Mouse (Mus musculus) limb, embryonic 11.5 days (tissue): ENCODE measurements around the gene Dusp16. TPM values are rescaled to one million over a fixed set of nuclear protein-coding genes. Genes with fewer than 3 reads are reported as not detected.

Experiments
- ATAC-seq: fragments of 200-750 bp; cut with Nextera tagmentation; 2 replicates; pipeline ENCODE4 v1.8.0; 2017; ENCODE audit warnings: low read depth; ENCODE audit not compliant: insufficient number of reproducible peaks, low FRiP score, low TSS enrichment
- DNase-seq: peaks from one replicate; pipeline ENCODE4 v3.0.0-alpha.2; 2015; ENCODE audit warnings: low spot score
- H3K27ac ChIP-seq: fragments of 300-500 bp; sonication (generic); replicated peaks from 2 replicates; pipeline ENCODE4 v1.5.1; 2014; ENCODE audit warnings: low read depth, mild to moderate bottlenecking, low read length
- H3K27me3 ChIP-seq: fragments of 300-500 bp; sonication (generic); 2 replicates; pipeline ENCODE4 v1.6.1; 2014; ENCODE audit warnings: mild to moderate bottlenecking, low read length, mixed read lengths; ENCODE audit not compliant: control insufficient read depth, insufficient read depth
- H3K36me3 ChIP-seq: fragments of 300-500 bp; sonication (generic); 2 replicates; pipeline ENCODE4 v1.6.1; 2014; ENCODE audit warnings: mild to moderate bottlenecking, low read length, moderate library complexity, mixed read lengths; ENCODE audit not compliant: control insufficient read depth, insufficient read depth
- H3K4me1 ChIP-seq: fragments of 300-500 bp; sonication (generic); 2 replicates; pipeline ENCODE4 v1.6.1; 2014; ENCODE audit warnings: low read length, mixed read lengths; ENCODE audit not compliant: control insufficient read depth, insufficient read depth
- H3K4me2 ChIP-seq: fragments of 300-500 bp; sonication (generic); 2 replicates; pipeline ENCODE4 v1.6.1; 2014; ENCODE audit warnings: low read depth, mild to moderate bottlenecking, moderate library complexity; ENCODE audit not compliant: severe bottlenecking
- H3K4me3 ChIP-seq: fragments of 300-500 bp; sonication (generic); 2 replicates; pipeline ENCODE4 v1.5.1; 2014; ENCODE audit warnings: low read depth, low read length
- H3K9ac ChIP-seq: fragments of 300-500 bp; sonication (generic); 2 replicates; pipeline ENCODE4 v1.6.1; 2014; ENCODE audit warnings: mild to moderate bottlenecking, low read length
- H3K9me3 ChIP-seq: fragments of 300-500 bp; sonication (generic); 2 replicates; pipeline ENCODE4 v1.6.1; 2016; ENCODE audit warnings: low read length; ENCODE audit not compliant: control insufficient read depth
- WGBS: fragments of 180-500 bp; shearing (Covaris S2); extraction: QIAGEN DNeasy Blood & Tissue Kit; methylation state at CpG from one replicate; pipeline ENCODE4 v1.1.7; 2014; 5-methylcytosine and 5-hydroxymethylcytosine counted together
- polyA plus RNA-seq: library from polyadenylated mRNA; unstranded; fragments of >200 nt; fragmentation: Nextera tagmentation; extraction: Ambion mirVana; gene quantifications from 2 replicates; pipeline ENCODE4 v1.2.1, GENCODE M21; 2014

Gene Dusp16
- polyA plus RNA-seq, 1 experiment from 2014 or later = 13.2 TPM

- DNase-seq (no peak), ATAC-seq (no peak)
- Histone ChIP-seq H3K4me1 (no peaks in the 10 kb centered on the region), H3K27me3 (no peaks in the 10 kb centered on the region), H3K4me3 (no peak overlapping the region), H3K27ac (no peak overlapping the region), H3K9ac (no peak overlapping the region), H3K9me3 (no peaks in the 10 kb centered on the region), H3K36me3 (no peaks in the 10 kb centered on the region), H3K4me2 (no peak overlapping the region)
- WGBS = 94% methylated on average over 15 of the region's 15 CpGs
Observed at GRCm38 (mm10) chr6:134710020-134710419, 82.4 kb downstream of the Dusp16 start.

GRCm38 (mm10) chr6:134706467-134706866 lies 86.0 kb downstream of the Dusp16 start:
- H3K9me3 ChIP-seq = no peaks in the 10 kb centered on the region
- H3K4me2 ChIP-seq = no peak overlapping the region
- no peak overlapping the region for H3K9ac ChIP-seq
- no peak overlapping the region for H3K27ac ChIP-seq
- DNase-seq = no peak
- no peaks in the 10 kb centered on the region for H3K4me1 ChIP-seq
- H3K36me3 ChIP-seq = no peaks in the 10 kb centered on the region
- no peak for ATAC-seq
- no peaks in the 10 kb centered on the region for H3K27me3 ChIP-seq
- 84% methylated on average over 4 of the region's 4 CpGs for WGBS
- H3K4me3 ChIP-seq = no peak overlapping the region

DNA sequence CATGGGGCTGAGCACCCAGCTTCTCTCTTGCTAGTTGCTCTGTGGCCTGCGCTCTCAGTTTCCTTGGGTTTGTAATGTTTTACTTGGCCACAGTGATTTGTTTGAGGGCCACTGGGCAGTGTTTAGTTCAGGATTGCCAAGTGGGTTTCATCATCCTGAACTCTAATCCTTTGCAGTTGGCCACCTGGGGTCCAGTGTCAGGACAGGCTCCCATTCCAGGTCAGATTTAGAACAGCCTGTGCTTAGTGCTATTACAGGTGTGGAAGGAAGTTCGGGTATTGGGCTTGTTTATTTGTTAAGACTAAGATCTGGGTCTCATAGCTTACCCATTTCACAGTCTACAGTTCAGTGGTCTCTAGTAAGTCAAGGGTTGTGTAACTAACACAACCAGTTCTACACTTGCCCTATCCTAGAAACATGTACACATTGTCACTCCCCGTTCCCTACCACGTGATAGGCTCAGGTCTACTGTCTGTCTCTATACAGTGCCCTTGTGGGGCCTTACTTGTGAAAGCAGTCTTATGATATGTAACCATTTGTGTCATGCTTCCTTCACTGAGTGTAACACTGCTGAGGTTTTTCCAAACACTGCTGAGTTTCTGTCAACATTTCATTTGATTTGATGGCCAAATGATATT lies 89.3 kb downstream of the Dusp16 start:
- no peaks in the 10 kb centered on the region for H3K36me3 ChIP-seq
- no peak overlapping the region for H3K4me2 ChIP-seq
- no peaks in the 10 kb centered on the region for H3K27me3 ChIP-seq
- no peak overlapping the region for H3K27ac ChIP-seq
- no peak overlapping the region for H3K4me3 ChIP-seq
- H3K9ac ChIP-seq = no peak overlapping the region
- H3K9me3 ChIP-seq = no peaks in the 10 kb centered on the region
- ATAC-seq = no peak
- no peak for DNase-seq
- no peaks in the 10 kb centered on the region for H3K4me1 ChIP-seq
- WGBS = 92% methylated on average over 4 of the region's 4 CpGs

DNA sequence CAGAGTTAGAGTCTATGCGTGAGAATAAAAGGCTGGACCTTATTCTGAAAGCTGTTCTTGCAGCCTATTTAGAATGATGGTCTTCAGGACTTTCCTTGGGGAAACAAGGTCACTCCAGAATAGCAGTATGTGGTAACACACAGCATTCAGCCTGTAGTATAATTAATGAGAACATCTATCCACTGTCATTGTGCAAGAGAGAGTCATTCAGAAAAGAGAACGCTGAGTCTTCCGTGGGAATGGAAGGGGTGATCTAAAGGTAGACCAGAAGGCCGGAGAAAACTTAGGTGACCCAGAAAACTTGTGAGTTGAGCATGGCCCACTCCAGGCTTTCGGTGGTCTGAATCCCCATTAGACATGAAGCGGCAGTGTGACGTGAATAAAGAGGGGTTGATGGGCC lies 90.2 kb downstream of the Dusp16 start:
- Histone ChIP-seq H3K36me3 (no peaks in the 10 kb centered on the region), H3K4me3 (no peak overlapping the region), H3K27me3 (no peaks in the 10 kb centered on the region), H3K27ac (no peak overlapping the region), H3K9me3 (no peaks in the 10 kb centered on the region), H3K4me2 (no peak overlapping the region), H3K9ac (no peak overlapping the region), H3K4me1 (no peaks in the 10 kb centered on the region)
- DNase-seq (no peak), ATAC-seq (no peak)
- 92% methylated on average over 7 of the region's 7 CpGs for WGBS

DNA sequence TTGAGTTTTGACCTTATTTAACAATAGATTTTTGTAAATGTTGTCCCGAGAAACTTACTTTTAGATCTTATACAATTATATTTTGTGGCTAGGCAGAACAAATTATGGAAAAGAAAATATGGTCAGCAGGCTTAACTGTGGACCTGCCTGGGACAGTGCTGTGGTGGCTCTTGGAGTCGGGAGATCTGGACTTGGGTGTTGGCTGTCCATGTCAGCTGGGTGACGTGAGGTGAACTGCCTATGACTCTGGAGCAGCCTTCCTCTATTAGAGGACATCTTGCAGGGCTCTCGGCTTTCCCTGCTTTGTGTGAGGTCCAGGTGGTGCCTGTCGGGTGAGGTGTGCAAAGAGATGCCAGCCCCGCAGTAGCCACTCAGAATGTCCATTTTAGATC lies 91.2 kb downstream of the Dusp16 start:
- DNase-seq (no peak), ATAC-seq (no peak)
- H3K4me3 ChIP-seq = no peak overlapping the region
- H3K9me3 ChIP-seq = no peaks in the 10 kb centered on the region
- H3K36me3 ChIP-seq = no peaks in the 10 kb centered on the region
- no peak overlapping the region for H3K9ac ChIP-seq
- WGBS = 86% methylated on average over 6 of the region's 6 CpGs
- no peak overlapping the region for H3K4me2 ChIP-seq
- no peak overlapping the region for H3K27ac ChIP-seq
- H3K4me1 ChIP-seq = no peaks in the 10 kb centered on the region
- no peaks in the 10 kb centered on the region for H3K27me3 ChIP-seq

GRCm38 (mm10) chr6:134700451-134701210 lies 91.8 kb downstream of the Dusp16 start:
- H3K4me1 ChIP-seq = no peaks in the 10 kb centered on the region
- H3K9ac ChIP-seq = no peak overlapping the region
- no peak overlapping the region for H3K4me2 ChIP-seq
- DNase-seq (peak; percentile 21), ATAC-seq (no peak)
- H3K36me3 ChIP-seq = no peaks in the 10 kb centered on the region
- H3K9me3 ChIP-seq = no peaks in the 10 kb centered on the region
- H3K27me3 ChIP-seq = no peaks in the 10 kb centered on the region
- no peak overlapping the region for H3K4me3 ChIP-seq
- no peak overlapping the region for H3K27ac ChIP-seq
- 74% methylated on average over 8 of the region's 8 CpGs for WGBS

DNA sequence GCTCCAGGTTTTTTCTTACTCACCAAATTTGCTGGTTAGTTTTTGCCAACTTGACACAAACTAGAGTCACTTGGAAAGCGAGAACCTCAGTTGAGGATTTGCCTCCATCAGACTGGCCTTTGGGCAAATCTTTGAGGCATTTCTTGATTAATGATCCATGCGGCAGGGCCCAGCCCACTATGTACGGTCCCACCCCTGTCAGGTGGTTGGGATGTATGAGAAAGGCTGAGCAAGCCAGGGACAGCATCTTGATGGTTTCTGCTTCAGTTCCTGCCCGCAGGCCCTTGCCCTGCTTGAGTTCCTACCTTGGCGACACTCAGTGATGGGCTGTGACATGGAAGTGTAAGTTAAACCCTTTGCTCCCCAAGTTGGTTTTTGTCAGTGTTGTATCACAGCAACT lies 94.2 kb downstream of the Dusp16 start:
- WGBS = 89% methylated on average over 5 of the region's 5 CpGs
- ATAC-seq (no peak), DNase-seq (peak; percentile 12)
- no peak overlapping the region for H3K27ac ChIP-seq
- H3K4me3 ChIP-seq = no peak overlapping the region
- no peaks in the 10 kb centered on the region for H3K27me3 ChIP-seq
- no peak overlapping the region for H3K4me2 ChIP-seq
- H3K4me1 ChIP-seq = no peaks in the 10 kb centered on the region
- no peaks in the 10 kb centered on the region for H3K36me3 ChIP-seq
- no peak overlapping the region for H3K9ac ChIP-seq
- no peaks in the 10 kb centered on the region for H3K9me3 ChIP-seq

DNA sequence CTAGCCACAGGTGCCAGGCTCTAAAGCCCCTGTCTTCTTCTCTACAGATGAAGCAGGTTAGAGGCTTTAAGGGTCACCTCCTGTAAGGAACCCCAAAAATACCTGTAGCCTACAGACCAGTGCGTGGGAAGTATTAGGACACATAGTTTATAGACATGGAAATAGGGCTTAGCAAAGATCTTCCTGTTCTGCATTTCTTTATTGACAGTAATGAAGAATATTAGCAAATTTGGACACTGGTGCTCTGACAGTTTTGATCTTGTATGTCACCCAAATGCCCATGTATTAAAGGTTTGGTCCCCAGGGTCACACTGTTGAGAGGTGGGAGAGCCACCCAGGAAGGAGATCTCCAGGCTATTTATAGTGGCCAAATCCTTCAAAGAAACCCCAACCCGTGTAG lies 95.9 kb downstream of the Dusp16 start:
- Histone ChIP-seq H3K4me2 (no peak overlapping the region), H3K36me3 (no peaks in the 10 kb centered on the region), H3K27ac (no peak overlapping the region), H3K9me3 (no peaks in the 10 kb centered on the region), H3K27me3 (no peaks in the 10 kb centered on the region), H3K9ac (no peak overlapping the region), H3K4me1 (no peaks in the 10 kb centered on the region), H3K4me3 (no peak overlapping the region)
- no peak for ATAC-seq
- WGBS = 82% methylated on average over 2 of the region's 2 CpGs
- DNase-seq = no peak
